In the genomic region with DNA sequence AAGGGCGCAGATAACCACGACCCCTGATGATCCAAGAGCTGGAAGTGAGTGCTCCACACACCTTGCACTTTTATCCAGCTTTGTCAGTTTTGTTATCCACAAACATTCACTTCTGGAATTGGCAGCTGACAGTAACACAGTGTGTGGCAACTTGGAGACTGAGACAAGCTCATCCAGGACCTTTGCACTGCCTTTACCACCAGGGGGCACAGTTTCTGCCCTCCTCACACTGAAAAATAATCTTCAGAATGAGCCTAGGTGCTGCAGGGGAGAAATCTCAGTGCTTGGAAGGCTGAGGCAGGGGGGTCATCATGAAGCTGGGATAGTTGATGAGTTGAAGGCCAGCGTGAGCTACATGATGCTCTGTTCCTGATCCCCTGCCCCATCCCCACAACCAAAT, we compare ENCODE assay signal across 17 mouse cellular contexts.
DNase-seq lines count a peak whose midpoint lies in the region; ATAC-seq and TF ChIP-seq lines count a peak whose summit lies in the region.
"Had no signal": no experiment of that assay in that cellular context is flagged by ENCODE, and none has a peak within 500 bp of the region (broad histone marks: within the 10 kb centered on the region; RNA-seq: fewer than 3 reads in every experiment).

No protein-coding gene starts in this region.

- H3K4me3 ChIP-seq in heart, postnatal 0 days (ENCODE audit: low read depth, low read length): no peak overlapping the region
- H3K4me3 ChIP-seq in heart, embryonic 11.5 days (ENCODE audit: low read depth, low read length): no peak overlapping the region
- H3K4me3 ChIP-seq in liver, postnatal 0 days (ENCODE audit: low read depth, low read length): no peak overlapping the region
- H3K4me3 ChIP-seq in ES-E14 (ENCODE audit: insufficient read depth in 1 of 2, low read depth in 1 of 2, low read length in 2 of 2, poor library complexity in 1 of 2, severe bottlenecking in 1 of 2): no peak overlapping the region
- H3K4me3 ChIP-seq: gastrocnemius, adult 2 months; heart, embryonic 13.5 days; limb, embryonic 15.5 days; megakaryocyte, embryonic 14.5 days; neural tube, embryonic 13.5 days; stomach, embryonic 15.5 days had no signal

- no peak for DNase-seq in heart, postnatal 0 days (ENCODE audit: low spot score)
- no peak for DNase-seq in liver, postnatal 0 days
- no peak for DNase-seq in liver
- no peak for DNase-seq in ES-E14 (ENCODE audit: low read depth, low spot score)
- peak; percentile 17 for DNase-seq in embryo, embryonic 10.5 days (ENCODE audit: low spot score)
- no peak for DNase-seq in right cerebral cortex, adult 18-20 months
- DNase-seq in ovary, adult 18-20 months (ENCODE audit: low spot score): no peak
- DNase-seq: cerebellum, adult 8-10 months; gastrocnemius, adult 2 months; layer of hippocampus, postnatal 36 days; right cerebral cortex, postnatal 25 days had no signal

- no peaks in the 10 kb centered on the region for H3K27me3 ChIP-seq in heart, postnatal 0 days (ENCODE audit: control insufficient read depth, insufficient read depth, low read length)
- no peaks in the 10 kb centered on the region; the same call in 1 of the 2 replicates for H3K27me3 ChIP-seq in heart, embryonic 11.5 days (ENCODE audit: control insufficient read depth, insufficient read depth, low read length)
- no peaks in the 10 kb centered on the region for H3K27me3 ChIP-seq in liver, postnatal 0 days (ENCODE audit: insufficient read depth, low read length)
- H3K27me3 ChIP-seq: limb, embryonic 15.5 days; megakaryocyte, embryonic 14.5 days; neural tube, embryonic 13.5 days; stomach, embryonic 15.5 days had no signal

- no peak for ATAC-seq in heart, postnatal 0 days (ENCODE audit: insufficient read depth, low read depth)
- no peak for ATAC-seq in heart, embryonic 11.5 days (replicated peaks; ENCODE audit: insufficient number of reproducible peaks, low FRiP score, low TSS enrichment)
- no peak for ATAC-seq in liver, postnatal 0 days

- no peak for TF ChIP-seq EP300 in heart, postnatal 0 days (IDR thresholded peaks at IDR 0.05; ENCODE audit: low read depth)
- TF ChIP-seq EP300 in liver, postnatal 0 days (IDR thresholded peaks at IDR 0.05; ENCODE audit: low read depth): no peak

- H3K9ac ChIP-seq in heart, postnatal 0 days (replicated peaks; ENCODE audit: low read depth, low read length): no peak overlapping the region
- no peak overlapping the region for H3K9ac ChIP-seq in heart, embryonic 11.5 days (ENCODE audit: low read depth, low read length)
- no peak overlapping the region for H3K9ac ChIP-seq in liver, postnatal 0 days (replicated peaks)
- H3K9ac ChIP-seq in ES-E14 (ENCODE audit: insufficient read depth, low read depth, low read length, poor library complexity, severe bottlenecking): no peak overlapping the region
- H3K9ac ChIP-seq: heart, embryonic 13.5 days; limb, embryonic 15.5 days; neural tube, embryonic 13.5 days; stomach, embryonic 15.5 days had no signal

- in situ Hi-C loops in ES-E14 (cut with MboI; ENCODE audit: low sequenced_read_pairs in 2 of 2, unreplicated experiment in 2 of 2): no loop called here

- 62% methylated on average over 3 of the region's 3 CpGs for WGBS in heart, postnatal 0 days
- WGBS in heart, embryonic 11.5 days (ENCODE audit: insufficient replicate concordance): 67% methylated on average over 3 of the region's 3 CpGs
- 55% methylated on average over 3 of the region's 3 CpGs for WGBS in liver, postnatal 0 days (ENCODE audit: insufficient replicate concordance)

- H3K4me1 ChIP-seq in heart, postnatal 0 days (ENCODE audit: control insufficient read depth, insufficient read depth): no peaks in the 10 kb centered on the region
- H3K4me1 ChIP-seq in heart, embryonic 11.5 days (ENCODE audit: control insufficient read depth, insufficient read depth, low read length): no peaks in the 10 kb centered on the region
- H3K4me1 ChIP-seq in liver, postnatal 0 days (ENCODE audit: insufficient read depth): no peaks in the 10 kb centered on the region
- no peaks in the 10 kb centered on the region for H3K4me1 ChIP-seq in ES-E14 (ENCODE audit: control insufficient read depth in 2 of 2, insufficient read depth in 2 of 2, low read length in 2 of 2, poor library complexity in 1 of 2)
- H3K4me1 ChIP-seq: heart, embryonic 13.5 days; limb, embryonic 15.5 days; megakaryocyte, embryonic 14.5 days; neural tube, embryonic 13.5 days; stomach, embryonic 15.5 days had no signal

- no peaks in the 10 kb centered on the region for H3K9me3 ChIP-seq in heart, postnatal 0 days (replicated peaks; ENCODE audit: control insufficient read depth, low read length)
- no peaks in the 10 kb centered on the region; the same call in 1 of the 2 replicates for H3K9me3 ChIP-seq in heart, embryonic 11.5 days (replicated peaks; ENCODE audit: control insufficient read depth, low read length)
- no peaks in the 10 kb centered on the region for H3K9me3 ChIP-seq in liver, postnatal 0 days (ENCODE audit: low read length)
- no peaks in the 10 kb centered on the region for H3K9me3 ChIP-seq in ES-E14 (ENCODE audit: control insufficient read depth, insufficient read depth, low read depth, low read length)
- H3K9me3 ChIP-seq: heart, embryonic 13.5 days; limb, embryonic 15.5 days; megakaryocyte, embryonic 14.5 days; neural tube, embryonic 13.5 days; stomach, embryonic 15.5 days had no signal

- no peaks in the 10 kb centered on the region for H3K36me3 ChIP-seq in heart, postnatal 0 days (replicated peaks; ENCODE audit: control insufficient read depth, insufficient read depth, low read length)
- H3K36me3 ChIP-seq in heart, embryonic 11.5 days (ENCODE audit: control insufficient read depth, insufficient read depth, low read length): no peaks in the 10 kb centered on the region
- no peaks in the 10 kb centered on the region for H3K36me3 ChIP-seq in liver, postnatal 0 days (replicated peaks; ENCODE audit: insufficient read depth, low read length)
- H3K36me3 ChIP-seq in ES-E14 (ENCODE audit: control insufficient read depth, insufficient read depth, low read length, poor library complexity, severe bottlenecking): no peaks in the 10 kb centered on the region
- H3K36me3 ChIP-seq: heart, embryonic 13.5 days; limb, embryonic 15.5 days; neural tube, embryonic 13.5 days; stomach, embryonic 15.5 days had no signal

- no peak overlapping the region for H3K4me2 ChIP-seq in heart, postnatal 0 days (ENCODE audit: low read depth, low read length)
- H3K4me2 ChIP-seq in heart, embryonic 11.5 days: no peak overlapping the region
- H3K4me2 ChIP-seq in liver, postnatal 0 days (ENCODE audit: low read depth, low read length): no peak overlapping the region
- H3K4me2 ChIP-seq: heart, embryonic 13.5 days; limb, embryonic 15.5 days; neural tube, embryonic 13.5 days; stomach, embryonic 15.5 days had no signal

- TF ChIP-seq CTCF in heart, postnatal 0 days (IDR thresholded peaks at IDR 0.05; ENCODE audit: low read depth): peak; percentile 28; the same call in 1 of the 2 replicates
- TF ChIP-seq CTCF in liver, postnatal 0 days (IDR thresholded peaks at IDR 0.05; ENCODE audit: low read depth): peak; percentile 34

- H3K27ac ChIP-seq in heart, postnatal 0 days (ENCODE audit: low read depth): no peak overlapping the region
- H3K27ac ChIP-seq in heart, embryonic 11.5 days (ENCODE audit: low read depth, low read length): no peak overlapping the region
- H3K27ac ChIP-seq in liver, postnatal 0 days (ENCODE audit: low read depth): no peak overlapping the region
- H3K27ac ChIP-seq in ES-E14 (ENCODE audit: insufficient read depth, low read depth, low read length, poor library complexity, severe bottlenecking): no peak overlapping the region
- H3K27ac ChIP-seq: gastrocnemius, adult 2 months; heart, embryonic 13.5 days; limb, embryonic 15.5 days; neural tube, embryonic 13.5 days; stomach, embryonic 15.5 days had no signal

TF ChIP-seq in ES-E14, 5 proteins besides CTCF, POLR2A, EP300 and RAD21:
- no peak for TF ChIP-seq MAFK (IDR thresholded peaks at IDR 0.05; ENCODE audit: insufficient read depth, low read depth, low read length)
- 0 out of 2 replicates have a peak, but pooled peaks have one; percentile 10 for TF ChIP-seq ZC3H11A (IDR thresholded peaks at IDR 0.05; ENCODE audit: borderline replicate concordance, low read depth, low read length)
